Mouse (Mus musculus): ENCODE results near the gene Gm6034.

- TF ChIP-seq GATA1 (IDR thresholded peaks at IDR 0.05; ENCODE audit: borderline replicate concordance, low read length): no peak
- no peak for TF ChIP-seq CTCF (IDR thresholded peaks at IDR 0.05; ENCODE audit: low read depth, low read length)
- no peak for TF ChIP-seq POLR2AphosphoS5 (IDR thresholded peaks at IDR 0.05; ENCODE audit: insufficient replicate concordance, low read depth, low read length)
Measured at GRCm38 (mm10) chr17:36093936-36094335, 51.2 kb downstream of the Gm6034 start.

Data from G1E (cell line).